Mouse (Mus musculus) embryonic facial prominence, embryonic 13.5 days (tissue): ENCODE measurements around the gene Btla. TPM values are rescaled to one million over a fixed set of nuclear protein-coding genes. Genes with fewer than 3 reads are reported as not detected.

ENCODE experiments used
- ATAC-seq: fragments of 200-750 bp; cut with Nextera tagmentation; 2 replicates; pipeline ENCODE4 v1.8.0; 2017; ENCODE audit warnings: low read depth; ENCODE audit not compliant: insufficient number of reproducible peaks, insufficient read depth, low FRiP score, low TSS enrichment
- H3K27ac ChIP-seq: fragments of 300-500 bp; sonication (generic); 2 replicates; pipeline ENCODE4 v1.5.1; 2015; ENCODE audit warnings: moderate library complexity, mild to moderate bottlenecking, inconsistent platforms
- H3K27me3 ChIP-seq: fragments of 300-500 bp; sonication (generic); 2 replicates; pipeline ENCODE4 v1.6.1; 2015; ENCODE audit warnings: mild to moderate bottlenecking, inconsistent platforms
- H3K36me3 ChIP-seq: fragments of 300-500 bp; sonication (generic); 2 replicates; pipeline ENCODE4 v1.6.1; 2015; ENCODE audit warnings: mild to moderate bottlenecking, inconsistent platforms
- H3K4me1 ChIP-seq: fragments of 300-500 bp; sonication (generic); 2 replicates; pipeline ENCODE4 v1.6.1; 2015; ENCODE audit warnings: inconsistent platforms
- H3K4me2 ChIP-seq: fragments of 300-500 bp; sonication (generic); 2 replicates; pipeline ENCODE4 v1.6.1; 2015; ENCODE audit warnings: moderate library complexity, mild to moderate bottlenecking, inconsistent platforms
- H3K4me3 ChIP-seq: fragments of 300-500 bp; sonication (generic); 2 replicates; pipeline ENCODE4 v1.5.1; 2015; ENCODE audit warnings: mild to moderate bottlenecking, inconsistent platforms
- H3K9ac ChIP-seq: fragments of 300-500 bp; sonication (generic); 2 replicates; pipeline ENCODE4 v1.6.1; 2015; ENCODE audit warnings: mild to moderate bottlenecking, inconsistent platforms
- H3K9me3 ChIP-seq: fragments of 300-500 bp; sonication (generic); 2 replicates; pipeline ENCODE4 v1.6.1; 2016; ENCODE audit warnings: inconsistent platforms
- WGBS: fragments of 180-500 bp; shearing (Covaris S2); methylation state at CpG from one replicate; pipeline ENCODE4 v1.1.7; 2015; ENCODE audit warnings: mixed read lengths; 5-methylcytosine and 5-hydroxymethylcytosine counted together
- polyA plus RNA-seq: library from polyadenylated mRNA; unstranded; fragments of >200 nt; fragmentation: Nextera tagmentation; extraction: Ambion mirVana; gene quantifications from 2 replicates; pipeline ENCODE4 v1.2.1, GENCODE M21; 2015

The Btla gene
- 0.77 and 1.1 TPM in 2 replicates for polyA plus RNA-seq

GRCm38 (mm10) chr16:45223648-45224388, at the start of gene Btla:
Gene Btla (plus strand): TSS chr16:45224315.
- H3K9ac ChIP-seq, result no peak within 1 kb of the TSS
- ATAC-seq, result no peak
- H3K9me3 ChIP-seq, result no peaks in the 10 kb centered on the region
- no peak within 1 kb of the TSS for H3K4me2 ChIP-seq
- 41% methylated on average over 10 of the region's 10 CpGs for WGBS
- H3K4me1 ChIP-seq, result no peaks in the 10 kb centered on the region
- no peaks in the 10 kb centered on the region for H3K36me3 ChIP-seq
- no peaks in the 10 kb centered on the region for H3K27me3 ChIP-seq
- H3K4me3 ChIP-seq, result no peak within 1 kb of the TSS
- no peak within 1 kb of the TSS for H3K27ac ChIP-seq

GRCm38 (mm10) chr16:45178552-45178951, 45.6 kb upstream of the Btla start:
- no peaks in the 10 kb centered on the region for H3K4me1 ChIP-seq
- H3K27me3 ChIP-seq, result no peaks in the 10 kb centered on the region
- peaks cover 14% of the 10 kb centered on the region for H3K36me3 ChIP-seq
- no peak overlapping the region for H3K9ac ChIP-seq
- H3K9me3 ChIP-seq, result no peaks in the 10 kb centered on the region
- H3K4me2 ChIP-seq, result no peak overlapping the region
- WGBS, result 93% methylated on average over 2 of the region's 2 CpGs
- H3K27ac ChIP-seq, result no peak overlapping the region
- no peak for ATAC-seq
- no peak overlapping the region for H3K4me3 ChIP-seq

GRCm38 (mm10) chr16:45181824-45182223, 42.3 kb upstream of the Btla start:
- 89% methylated on average over 5 of the region's 5 CpGs for WGBS
- no peaks in the 10 kb centered on the region for H3K27me3 ChIP-seq
- no peak for ATAC-seq
- H3K36me3 ChIP-seq, result peaks cover 25% of the 10 kb centered on the region
- H3K9ac ChIP-seq, result no peak overlapping the region
- H3K9me3 ChIP-seq, result no peaks in the 10 kb centered on the region
- H3K4me1 ChIP-seq, result no peaks in the 10 kb centered on the region
- H3K4me3 ChIP-seq, result no peak overlapping the region
- H3K27ac ChIP-seq, result no peak overlapping the region
- H3K4me2 ChIP-seq, result no peak overlapping the region

- H3K4me1 ChIP-seq, result no peaks in the 10 kb centered on the region
- H3K4me2 ChIP-seq, result no peak overlapping the region
- no peak overlapping the region for H3K9ac ChIP-seq
- no peaks in the 10 kb centered on the region for H3K27me3 ChIP-seq
- 8% methylated on average over 1 of the region's 1 CpGs for WGBS
- H3K27ac ChIP-seq, result no peak overlapping the region
- H3K4me3 ChIP-seq, result no peak overlapping the region
- no peak for ATAC-seq
- H3K36me3 ChIP-seq, result peaks cover 14% of the 10 kb centered on the region
- H3K9me3 ChIP-seq, result no peaks in the 10 kb centered on the region
Observed at GRCm38 (mm10) chr16:45192613-45193012, 31.5 kb upstream of the Btla start.

- 29% methylated on average over 6 of the region's 6 CpGs for WGBS
- Histone ChIP-seq H3K4me1 (no peaks in the 10 kb centered on the region), H3K4me3 (no peak overlapping the region), H3K27ac (no peak overlapping the region), H3K9me3 (no peaks in the 10 kb centered on the region), H3K36me3 (no peaks in the 10 kb centered on the region), H3K27me3 (no peaks in the 10 kb centered on the region), H3K9ac (no peak overlapping the region), H3K4me2 (no peak overlapping the region)
- ATAC-seq, result no peak
Observed at GRCm38 (mm10) chr16:45196816-45197215, 27.3 kb upstream of the Btla start.

- 86% methylated on average over 2 of the region's 2 CpGs for WGBS
- Histone ChIP-seq H3K9me3 (no peaks in the 10 kb centered on the region), H3K36me3 (no peaks in the 10 kb centered on the region), H3K27me3 (no peaks in the 10 kb centered on the region), H3K4me1 (no peaks in the 10 kb centered on the region), H3K4me2 (no peak overlapping the region), H3K27ac (no peak overlapping the region), H3K9ac (no peak overlapping the region), H3K4me3 (no peak overlapping the region)
- ATAC-seq, result no peak
Observed at GRCm38 (mm10) chr16:45201395-45201794, 22.7 kb upstream of the Btla start.

- Histone ChIP-seq H3K4me2 (no peak overlapping the region), H3K27ac (no peak overlapping the region), H3K9ac (no peak overlapping the region), H3K4me3 (no peak overlapping the region), H3K27me3 (no peaks in the 10 kb centered on the region), H3K4me1 (no peaks in the 10 kb centered on the region), H3K36me3 (no peaks in the 10 kb centered on the region), H3K9me3 (no peaks in the 10 kb centered on the region)
- no peak for ATAC-seq
- WGBS, result 85% methylated on average over 4 of the region's 4 CpGs
Observed at GRCm38 (mm10) chr16:45204438-45204837, 19.7 kb upstream of the Btla start.

GRCm38 (mm10) chr16:45204859-45205670, 19.1 kb upstream of the Btla start:
- ATAC-seq, result no peak

GRCm38 (mm10) chr16:45222016-45222415, 2.1 kb upstream of the Btla start:
- no peaks in the 10 kb centered on the region for H3K9me3 ChIP-seq
- no peak overlapping the region for H3K9ac ChIP-seq
- no peaks in the 10 kb centered on the region for H3K27me3 ChIP-seq
- H3K4me1 ChIP-seq, result no peaks in the 10 kb centered on the region
- no peaks in the 10 kb centered on the region for H3K36me3 ChIP-seq
- no peak for ATAC-seq
- no peak overlapping the region for H3K4me2 ChIP-seq
- no peak overlapping the region for H3K4me3 ChIP-seq
- H3K27ac ChIP-seq, result no peak overlapping the region
- 69% methylated on average over 2 of the region's 2 CpGs for WGBS

More at GRCm38 (mm10) chr16:45204859-45205670, 19.1 kb upstream of the Btla start:
- no peaks in the 10 kb centered on the region for H3K9me3 ChIP-seq
- 84% methylated on average over 12 of the region's 12 CpGs for whole genome bisulfite sequencing
- no peaks in the 10 kb centered on the region for H3K36me3 ChIP-seq
- no peak overlapping the region for H3K9ac ChIP-seq
- H3K4me2 ChIP-seq, result no peak overlapping the region
- no peaks in the 10 kb centered on the region for H3K4me1 ChIP-seq
- no peaks in the 10 kb centered on the region for H3K27me3 ChIP-seq
- no peak overlapping the region for H3K4me3 ChIP-seq
- H3K27ac ChIP-seq, result no peak overlapping the region

- no peak overlapping the region for H3K9ac ChIP-seq
- no peak overlapping the region for H3K4me3 ChIP-seq
- no peaks in the 10 kb centered on the region for H3K36me3 ChIP-seq
- no peak overlapping the region for H3K4me2 ChIP-seq
- H3K27me3 ChIP-seq, result no peaks in the 10 kb centered on the region
- no peaks in the 10 kb centered on the region for H3K4me1 ChIP-seq
- no peaks in the 10 kb centered on the region for H3K9me3 ChIP-seq
- no peak for ATAC-seq
- no peak overlapping the region for H3K27ac ChIP-seq
- WGBS, result 81% methylated on average over 3 of the region's 3 CpGs
Observed at GRCm38 (mm10) chr16:45222771-45223170, 1.3 kb upstream of the Btla start.

GRCm38 (mm10) chr16:45224431-45225008, 405 bp downstream of the Btla start:
- Histone ChIP-seq H3K4me1 (no peaks in the 10 kb centered on the region), H3K4me3 (no peak overlapping the region), H3K9me3 (no peaks in the 10 kb centered on the region), H3K4me2 (no peak overlapping the region), H3K27ac (no peak overlapping the region), H3K27me3 (no peaks in the 10 kb centered on the region), H3K36me3 (no peaks in the 10 kb centered on the region), H3K9ac (no peak overlapping the region)
- 59% methylated on average over 4 of the region's 4 CpGs for WGBS
- ATAC-seq, result no peak
